Mouse (Mus musculus) CH12.LX (cell line): ENCODE measurements around the gene Zbtb7a. TPM values are rescaled to one million over a fixed set of nuclear protein-coding genes. Genes with fewer than 3 reads are reported as not detected.

Experiments
- DNase-seq: peaks from one replicate; pipeline ENCODE4 v3.0.0-alpha.2; 2013; ENCODE audit errors: extremely low read depth
- H3K27ac ChIP-seq: 2 replicates; pipeline ENCODE4 v1.5.1; 2012; ENCODE audit warnings: low read depth, mild to moderate bottlenecking, control low read depth, moderate library complexity; ENCODE audit not compliant: insufficient read depth
- H3K27me3 ChIP-seq: replicated peaks from 2 replicates; pipeline ENCODE3; 2012; ENCODE audit warnings: inconsistent platforms
- H3K36me3 ChIP-seq, 2 experiments: replicated peaks in 1 of 2; 2 replicates each; pipeline versions ENCODE3 to v1.6.1; 2012; ENCODE audit warnings: inconsistent platforms in 1 of 2, low read length in 1 of 2, mild to moderate bottlenecking in 1 of 2, mixed read lengths in 1 of 2, moderate library complexity in 1 of 2; ENCODE audit not compliant: control insufficient read depth in 1 of 2, insufficient read depth in 1 of 2
- H3K4me1 ChIP-seq, 2 experiments: 2 replicates each; pipeline ENCODE4 v1.6.1; 2012; ENCODE audit warnings: inconsistent platforms in 1 of 2, moderate library complexity in 1 of 2; ENCODE audit not compliant: insufficient read depth in 2 of 2, control insufficient read depth in 1 of 2
- H3K4me2 ChIP-seq: 2 replicates; pipeline ENCODE4 v1.6.1; 2012; ENCODE audit warnings: low read depth, mild to moderate bottlenecking, control low read depth; ENCODE audit not compliant: poor library complexity, insufficient read depth, severe bottlenecking
- H3K4me3 ChIP-seq, 3 experiments: fragments of 150-350 bp in 1 of 3; sonication (generic) in 1 of 3; replicated peaks in 1 of 3; 2 replicates each; pipeline versions ENCODE3 to v1.5.1; 2011 to 2012; ENCODE audit warnings: low read depth in 2 of 3, low read length in 2 of 3, mild to moderate bottlenecking in 2 of 3, moderate library complexity in 2 of 3, control low read depth in 1 of 3, improper control_type of control experiment in 1 of 3, inconsistent platforms in 1 of 3, mixed read lengths in 1 of 3; ENCODE audit not compliant: poor library complexity in 1 of 3
- H3K79me2 ChIP-seq: replicated peaks from 2 replicates; pipeline ENCODE4 v1.6.1; 2012; ENCODE audit warnings: mild to moderate bottlenecking, moderate library complexity; ENCODE audit not compliant: control insufficient read depth, poor library complexity, insufficient read depth, severe bottlenecking; ENCODE audit errors: extremely low read depth
- H3K9ac ChIP-seq: 2 replicates; pipeline ENCODE4 v1.6.1; 2012; ENCODE audit warnings: low read depth, mild to moderate bottlenecking, control low read depth, moderate library complexity; ENCODE audit not compliant: insufficient read depth
- H3K9me3 ChIP-seq: replicated peaks from 2 replicates; pipeline ENCODE3; 2012; ENCODE audit warnings: low read length, inconsistent platforms, mixed read lengths
- CHD1 ChIP-seq: IDR thresholded peaks from 2 replicates; pipeline ENCODE4 v1.6.1; 2012; ENCODE audit warnings: low read depth, low read length, improper control_type of control experiment, inconsistent platforms
- CTCF ChIP-seq, 2 experiments: IDR thresholded peaks in 1 of 2; conservative IDR thresholded peaks in 1 of 2; 2 replicates each; pipeline ENCODE4 v1.5.1; 2011 to 2012; ENCODE audit warnings: low read depth in 2 of 2, low read length in 2 of 2, improper control_type of control experiment in 1 of 2, inconsistent platforms in 1 of 2, mild to moderate bottlenecking in 1 of 2, moderate library complexity in 1 of 2
- ELF1 ChIP-seq: IDR thresholded peaks from 2 replicates; pipeline ENCODE4 v1.6.1; 2014; ENCODE audit warnings: low read depth, mild to moderate bottlenecking, inconsistent platforms, low read length, improper control_type of control experiment
- ETS1 ChIP-seq: conservative IDR thresholded peaks from 2 replicates; pipeline ENCODE4 v1.6.1; 2012; ENCODE audit warnings: low read depth, mild to moderate bottlenecking, inconsistent platforms, low read length, improper control_type of control experiment, moderate library complexity
- GABPA ChIP-seq: IDR thresholded peaks from 2 replicates; pipeline ENCODE4 v1.6.1; 2012; ENCODE audit warnings: low read depth, low read length, improper control_type of control experiment, inconsistent platforms; ENCODE audit not compliant: insufficient replicate concordance
- JUN ChIP-seq: IDR thresholded peaks from 2 replicates; pipeline ENCODE4 v1.6.1; 2011; ENCODE audit warnings: low read depth, mild to moderate bottlenecking, low read length, improper control_type of control experiment, moderate library complexity; ENCODE audit not compliant: insufficient read depth
- JUND ChIP-seq: conservative IDR thresholded peaks from 2 replicates; pipeline ENCODE4 v1.6.1; 2011; ENCODE audit warnings: low read depth, low read length, improper control_type of control experiment
- MAFK ChIP-seq: IDR thresholded peaks from 2 replicates; pipeline ENCODE4 v1.6.1; 2011; ENCODE audit warnings: low read length, improper control_type of control experiment; ENCODE audit not compliant: insufficient replicate concordance
- MEF2A ChIP-seq: IDR thresholded peaks from 2 replicates; pipeline ENCODE4 v1.6.1; 2014; ENCODE audit warnings: low read depth, mild to moderate bottlenecking, inconsistent platforms, low read length, improper control_type of control experiment, borderline replicate concordance
- MXI1 ChIP-seq: IDR thresholded peaks from 2 replicates; pipeline ENCODE4 v1.6.1; 2011; ENCODE audit warnings: mild to moderate bottlenecking, low read depth, low read length, improper control_type of control experiment
- POLR2A ChIP-seq: IDR thresholded peaks from 2 replicates; pipeline ENCODE4 v1.6.1; 2011; ENCODE audit warnings: low read depth, mild to moderate bottlenecking, improper control_type of control experiment, low read length
- RCOR1 ChIP-seq: conservative IDR thresholded peaks from 2 replicates; pipeline ENCODE4 v1.6.1; 2012; ENCODE audit warnings: low read depth, mild to moderate bottlenecking, inconsistent platforms, low read length, improper control_type of control experiment
- SIN3A ChIP-seq: IDR thresholded peaks from 2 replicates; pipeline ENCODE4 v1.6.1; 2012; ENCODE audit warnings: low read length, improper control_type of control experiment, inconsistent platforms
- TCF12 ChIP-seq: IDR thresholded peaks from 2 replicates; pipeline ENCODE4 v1.6.1; 2014; ENCODE audit warnings: low read depth, mild to moderate bottlenecking, inconsistent platforms, low read length, improper control_type of control experiment
- ZC3H11A ChIP-seq: IDR thresholded peaks from 2 replicates; pipeline ENCODE4 v1.6.1; 2012; ENCODE audit warnings: low read depth, mild to moderate bottlenecking, inconsistent platforms, low read length, improper control_type of control experiment
- ZKSCAN1 ChIP-seq: IDR thresholded peaks from 2 replicates; pipeline ENCODE4 v1.6.1; 2012; ENCODE audit warnings: low read depth, inconsistent platforms, low read length, improper control_type of control experiment, borderline replicate concordance
- ZMIZ1 ChIP-seq: IDR thresholded peaks from 2 replicates; pipeline ENCODE4 v1.6.1; 2012; ENCODE audit warnings: low read depth, mild to moderate bottlenecking, inconsistent platforms, low read length, improper control_type of control experiment
- ZNF384 ChIP-seq: IDR thresholded peaks from 2 replicates; pipeline ENCODE4 v1.6.1; 2012; ENCODE audit warnings: low read depth, low read length, improper control_type of control experiment, inconsistent platforms
- dilution Hi-C: fragments of 300-500 bp; cut with MboI; formaldehyde crosslinking; loops from 2 replicates; pipeline ENCODE4 v1.14.3; 2020; ENCODE audit warnings: low sequenced_read_pairs; ENCODE audit not compliant: extremely low pct_unique_long_range_greater_than_20kb, extremely low pct_ligation_motif_present
- in situ Hi-C: fragments of 300-500 bp; cut with MboI; formaldehyde crosslinking; loops from 3 replicates; pipeline ENCODE4 v1.14.3; 2019; ENCODE audit warnings: low sequenced_read_pairs, low pct_ligation_motif_present, low pct_unique_long_range_greater_than_20kb, mixed read lengths
- polyA plus RNA-seq: library from polyadenylated mRNA; unstranded; fragments of >175 nt; gene quantifications from 2 replicates; pipeline ENCODE4 v1.2.1, GENCODE M21; 2012; ENCODE audit warnings: low read depth; ENCODE audit not compliant: insufficient read length
- total RNA-seq, 2 experiments: library from RNA; depleted of rRNA; stranded (reverse); fragments of 300-350 nt in 1 of 2; fragments of >200 nt in 1 of 2; gene quantifications; 2 replicates each; pipeline ENCODE4 v1.2.3; 2012 to 2014

The Zbtb7a gene
- total and polyA plus RNA-seq, 3 experiments = 3.0 to 21.3 (median 18.2) TPM

- dilution Hi-C loops = no loop called here
- no peak for DNase-seq
- Histone ChIP-seq H3K4me1 (peaks cover 14 to 34% of the 10 kb centered on the region in 2 experiments), H3K9me3 (no peaks in the 10 kb centered on the region), H3K36me3 (peaks cover 35 to 58% of the 10 kb centered on the region in 2 experiments), H3K27ac (no peak overlapping the region), H3K4me2 (no peak overlapping the region), H3K9ac (no peak overlapping the region), H3K27me3 (peaks cover 2% of the 10 kb centered on the region), H3K79me2 (no peaks in the 10 kb centered on the region), H3K4me3 (no peak overlapping the region)
- in situ Hi-C loops = loop anchor here (10.0 kb wide), 1 partner anchor 165 kb away; the partner anchor contains the start of genes Hmg20b and Mfsd12
- TF ChIP-seq MXI1 (no peak), CTCF (conservative IDR thresholded peaks at IDR 0.05 in 1 of 2, IDR thresholded peaks at IDR 0.05 in 1 of 2; ENCODE audit: low read depth in 2 of 2, low read length in 2 of 2) (no peak), ELF1 (no peak), ZC3H11A (no peak), ZMIZ1 (no peak), GABPA (no peak), JUND (no peak), SIN3A (no peak), CHD1 (no peak), ETS1 (no peak), MAFK (no peak), ZKSCAN1 (no peak), TCF12 (no peak), JUN (no peak), MEF2A (no peak), ZNF384 (no peak)
These were observed 54.8 kb downstream of the Zbtb7a start for GRCm38 (mm10) chr10:81189821-81190220.

GRCm38 (mm10) chr10:81190236-81190911 is 55.4 kb downstream of the Zbtb7a start:
- Histone ChIP-seq H3K4me3 (no peak overlapping the region), H3K4me2 (no peak overlapping the region)
- TF ChIP-seq ELF1 (no peak), RCOR1 (no peak), CTCF (conservative IDR thresholded peaks at IDR 0.05 in 1 of 2, IDR thresholded peaks at IDR 0.05 in 1 of 2; ENCODE audit: low read depth in 2 of 2, low read length in 2 of 2) (peak; percentile 10 to 37; a peak in 2 of 4 replicates), POLR2A (no peak)
- TF ChIP-seq, all 38 proteins: peak for 1
- no peak overlapping the region for H3K27ac ChIP-seq
- peaks cover 30 to 53% of the 10 kb centered on the region in 2 experiments for H3K36me3 ChIP-seq
- no peaks in the 10 kb centered on the region for H3K79me2 ChIP-seq
- dilution Hi-C loops = no loop called here
- peaks cover 2% of the 10 kb centered on the region for H3K27me3 ChIP-seq
- no peak for DNase-seq
- no peaks in the 10 kb centered on the region for H3K9me3 ChIP-seq
- H3K4me1 ChIP-seq = peaks cover 19 to 40% of the 10 kb centered on the region in 2 experiments
- in situ Hi-C loops = loop anchor here (10.0 kb wide), 1 partner anchor 164 kb away; the partner anchor contains the start of genes Hmg20b and Mfsd12
- H3K9ac ChIP-seq = no peak overlapping the region
